Mouse (Mus musculus): Measurements from ENCODE around the gene Ccdc142. TPM values are rescaled to one million over a fixed set of nuclear protein-coding genes. Genes with fewer than 3 reads are reported as not detected.

The Ccdc142 gene
- polyA plus RNA-seq, 1 experiment from 2014 or later: 1.9 TPM

- no peaks in the 10 kb centered on the region for H3K9me3 ChIP-seq (replicated peaks)
- peaks cover 57% of the 10 kb centered on the region for H3K27me3 ChIP-seq (replicated peaks)
- peaks cover 17% of the 10 kb centered on the region for H3K36me3 ChIP-seq
- H3K27ac ChIP-seq: no peak overlapping the region
- 0 out of 2 replicates have a peak, but pooled peaks have one; percentile 22 for ATAC-seq
- H3K4me2 ChIP-seq: no peak overlapping the region
- peaks cover 25% of the 10 kb centered on the region for H3K4me1 ChIP-seq
- H3K9ac ChIP-seq: no peak overlapping the region
- WGBS (ENCODE audit: insufficient replicate concordance): 77% methylated on average over 12 of the region's 12 CpGs
- no peak overlapping the region for H3K4me3 ChIP-seq
Observed at GRCm38 (mm10) chr6:83153038-83153437, 51.6 kb downstream of the Ccdc142 start.

DNA sequence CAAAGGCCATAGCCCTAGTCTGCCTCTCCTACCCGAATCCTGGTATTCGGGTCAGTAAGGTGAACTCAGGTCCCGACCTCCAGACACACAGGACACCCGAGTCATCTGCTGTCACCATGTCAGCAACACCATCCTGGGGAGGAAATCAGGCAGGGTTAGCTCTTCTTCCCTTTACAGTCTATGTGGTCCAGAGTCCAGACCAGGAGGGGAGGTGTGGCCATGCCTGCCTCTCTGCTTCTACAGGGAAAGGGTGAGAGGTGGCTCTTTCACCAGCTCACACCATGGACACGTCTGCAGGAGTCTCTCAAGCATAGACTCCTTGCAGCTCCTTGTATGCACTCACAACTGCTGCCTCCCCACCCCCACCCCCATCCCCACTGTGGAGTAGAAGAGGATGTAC, 52.1 kb downstream of the Ccdc142 start:
- Histone ChIP-seq H3K9ac (no peak overlapping the region), H3K36me3 (peaks cover 14% of the 10 kb centered on the region), H3K4me2 (no peak overlapping the region), H3K9me3 (replicated peaks) (no peaks in the 10 kb centered on the region), H3K4me1 (peaks cover 25% of the 10 kb centered on the region), H3K27me3 (replicated peaks) (peaks cover 60% of the 10 kb centered on the region), H3K27ac (no peak overlapping the region), H3K4me3 (no peak overlapping the region)
- 52% methylated on average over 5 of the region's 5 CpGs for WGBS (ENCODE audit: insufficient replicate concordance)
- ATAC-seq: no peak

GRCm38 (mm10) chr6:83155552-83156238, 54.3 kb downstream of the Ccdc142 start:
- H3K27me3 ChIP-seq (replicated peaks): peaks cover 72% of the 10 kb centered on the region
- H3K9ac ChIP-seq: peak overlapping the region; percentile 52; the same call in 1 of the 2 replicates
- no peak; the same call in 1 of the 2 replicates for ATAC-seq

GRCm38 (mm10) chr6:83156259-83156684, 54.9 kb downstream of the Ccdc142 start, which contains the start of the genes Wdr54 and 1700003E16Rik:
Gene Wdr54, minus strand, starts transcription at chr6:83156397.
Gene 1700003E16Rik, plus strand, starts transcription at chr6:83156404.
- peaks cover 22% of the 10 kb centered on the region for H3K4me1 ChIP-seq
- ATAC-seq: 0 out of 2 replicates have a peak, but pooled peaks have one; percentile 40
- no peaks in the 10 kb centered on the region; the same call in 1 of the 2 replicates for H3K36me3 ChIP-seq
- peaks cover 78% of the 10 kb centered on the region for H3K27me3 ChIP-seq (replicated peaks)
- peak within 1 kb of the TSS; percentile 55 for H3K4me3 ChIP-seq
- H3K27ac ChIP-seq: no peak within 1 kb of the TSS
- H3K9ac ChIP-seq: peak within 1 kb of the TSS; percentile 52
- 3% methylated on average over 32 of the region's 32 CpGs for WGBS (ENCODE audit: insufficient replicate concordance)
- peak within 1 kb of the TSS; percentile 84 for H3K4me2 ChIP-seq
- no peaks in the 10 kb centered on the region for H3K9me3 ChIP-seq (replicated peaks)

More at GRCm38 (mm10) chr6:83155552-83156238, 54.3 kb downstream of the Ccdc142 start:
- Histone ChIP-seq H3K36me3 (peaks cover 2% of the 10 kb centered on the region), H3K4me1 (peaks cover 25% of the 10 kb centered on the region), H3K9me3 (replicated peaks) (no peaks in the 10 kb centered on the region), H3K4me2 (peak overlapping the region; percentile 84), H3K27ac (no peak overlapping the region), H3K4me3 (peak overlapping the region; percentile 55)
- 13% methylated on average over 23 of the region's 23 CpGs for WGBS (ENCODE audit: insufficient replicate concordance)

MicroRNA genes within 50 kb of the gene (microRNA counts, 519-probe panel; counts per million panel counts)
- 582 counts per million, percentile 70 among the panel's probes with 10 or more counts for microRNA mmu-miR-3470a+mmu-miR-3470b

Small RNAs within 50 kb of the gene (microRNA-seq; reads per million reads assigned to microRNA genes)
- gene Mir3470a: not detected

Other genes with a start within 250 kb of the Ccdc142 start
- 0.16 and 0.19 TPM in 2 replicates for gene Sema4f, start 161.8 kb upstream of the Ccdc142 start, polyA plus RNA-seq (2016; fragmentation: Nextera tagmentation; extraction: Ambion mirVana)
- 8.8 and 10.1 TPM in 2 replicates for gene M1ap, start 154.7 kb upstream of the Ccdc142 start, polyA plus RNA-seq (2016; fragmentation: Nextera tagmentation; extraction: Ambion mirVana)
- gene Dok1, start 68.1 kb upstream of the Ccdc142 start, polyA plus RNA-seq (2016; fragmentation: Nextera tagmentation; extraction: Ambion mirVana): 22.2 and 22.6 TPM in 2 replicates
- gene Loxl3, start 67.4 kb upstream of the Ccdc142 start, polyA plus RNA-seq (2016; fragmentation: Nextera tagmentation; extraction: Ambion mirVana): 3.1 and 3.2 TPM in 2 replicates
- 215 and 233 TPM in 2 replicates for gene Aup1, start 47.1 kb upstream of the Ccdc142 start, polyA plus RNA-seq (2016; fragmentation: Nextera tagmentation; extraction: Ambion mirVana)
- 147 and 154 TPM in 2 replicates for gene Htra2, start 46.3 kb upstream of the Ccdc142 start, polyA plus RNA-seq (2016; fragmentation: Nextera tagmentation; extraction: Ambion mirVana)
- 5.0 and 5.4 TPM in 2 replicates for gene Dqx1, start 43.8 kb upstream of the Ccdc142 start, polyA plus RNA-seq (2016; fragmentation: Nextera tagmentation; extraction: Ambion mirVana)
- gene Tlx2, start 31.3 kb upstream of the Ccdc142 start, polyA plus RNA-seq (2016; fragmentation: Nextera tagmentation; extraction: Ambion mirVana): 0.11 and 0.42 TPM in 2 replicates
- gene Pcgf1, start 23.7 kb upstream of the Ccdc142 start, polyA plus RNA-seq (2016; fragmentation: Nextera tagmentation; extraction: Ambion mirVana): 20.8 and 23.3 TPM in 2 replicates
- gene Lbx2, start 15.2 kb upstream of the Ccdc142 start, polyA plus RNA-seq (2016; fragmentation: Nextera tagmentation; extraction: Ambion mirVana): 0.25 and 0.44 TPM in 2 replicates
- 2.3 TPM in 2 replicates for gene Gm42688, start within 50 bp of the Ccdc142 start, polyA plus RNA-seq (2016; fragmentation: Nextera tagmentation; extraction: Ambion mirVana)
- gene Mrpl53, start 7.4 kb downstream of the Ccdc142 start, polyA plus RNA-seq (2016; fragmentation: Nextera tagmentation; extraction: Ambion mirVana): 101 and 105 TPM in 2 replicates
- 83.5 and 86.9 TPM in 2 replicates for gene Mogs, start 13.9 kb downstream of the Ccdc142 start, polyA plus RNA-seq (2016; fragmentation: Nextera tagmentation; extraction: Ambion mirVana)
- gene Wbp1, start 20.0 kb downstream of the Ccdc142 start, polyA plus RNA-seq (2016; fragmentation: Nextera tagmentation; extraction: Ambion mirVana): 35.0 and 37.9 TPM in 2 replicates
- gene Ino80b, start 23.8 kb downstream of the Ccdc142 start, polyA plus RNA-seq (2016; fragmentation: Nextera tagmentation; extraction: Ambion mirVana): 12.1 and 13.0 TPM in 2 replicates
- gene Rtkn, start 33.9 kb downstream of the Ccdc142 start, polyA plus RNA-seq (2016; fragmentation: Nextera tagmentation; extraction: Ambion mirVana): 11.8 and 12.6 TPM in 2 replicates
- 0.81 and 1.1 TPM in 2 replicates for gene Wdr54, start 54.8 kb downstream of the Ccdc142 start, polyA plus RNA-seq (2016; fragmentation: Nextera tagmentation; extraction: Ambion mirVana)
- gene 1700003E16Rik, start 54.8 kb downstream of the Ccdc142 start, polyA plus RNA-seq (2016; fragmentation: Nextera tagmentation; extraction: Ambion mirVana): 0.19 and 0.35 TPM in 2 replicates
- 46.9 and 48.2 TPM in 2 replicates for gene Dctn1, start 64.3 kb downstream of the Ccdc142 start, polyA plus RNA-seq (2016; fragmentation: Nextera tagmentation; extraction: Ambion mirVana)
- gene Slc4a5, start 118.2 kb downstream of the Ccdc142 start, polyA plus RNA-seq (2016; fragmentation: Nextera tagmentation; extraction: Ambion mirVana): 1.2 and 1.3 TPM in 2 replicates
- 112 and 114 TPM in 2 replicates for gene Mthfd2, start 224.3 kb downstream of the Ccdc142 start, polyA plus RNA-seq (2016; fragmentation: Nextera tagmentation; extraction: Ambion mirVana)
- 58.6 and 59.9 TPM in 2 replicates for gene Mob1a, start 224.4 kb downstream of the Ccdc142 start, polyA plus RNA-seq (2016; fragmentation: Nextera tagmentation; extraction: Ambion mirVana)
- gene Bola3, start 247.5 kb downstream of the Ccdc142 start, polyA plus RNA-seq (2016; fragmentation: Nextera tagmentation; extraction: Ambion mirVana): 314 and 322 TPM in 2 replicates